Mouse (Mus musculus) C2C12 (cell line): ENCODE measurements around the gene Atp8a2. TPM values are rescaled to one million over a fixed set of nuclear protein-coding genes. Genes with fewer than 3 reads are reported as not detected.

ENCODE experiments used
- H3K27me3 ChIP-seq: one replicate; pipeline ENCODE4 v1.6.1; 2011; ENCODE audit not compliant: control insufficient read depth, insufficient read depth, insufficient read length
- H3K36me3 ChIP-seq: one replicate; pipeline ENCODE4 v1.6.1; 2011; ENCODE audit not compliant: control insufficient read depth, insufficient read depth
- H3K4me3 ChIP-seq: one replicate; pipeline ENCODE4 v1.5.1; 2011; ENCODE audit warnings: mild to moderate bottlenecking, control low read depth; ENCODE audit not compliant: poor library complexity, insufficient read depth, severe bottlenecking
- H3K79me2 ChIP-seq: one replicate; pipeline ENCODE4 v1.6.1; 2011; ENCODE audit not compliant: control insufficient read depth, insufficient read depth
- H3K79me3 ChIP-seq: one replicate; pipeline ENCODE4 v1.6.1; 2011; ENCODE audit warnings: low read depth, control low read depth
- H3ac ChIP-seq: one replicate; pipeline ENCODE3; 2011; ENCODE audit warnings: low read depth; ENCODE audit not compliant: control insufficient read depth, insufficient read length
- CEBPB ChIP-seq: IDR thresholded peaks from one replicate; pipeline ENCODE4 v1.6.1; 2011; ENCODE audit warnings: low read depth, mild to moderate bottlenecking, control low read depth, moderate library complexity
- CTCF ChIP-seq: IDR thresholded peaks from one replicate; pipeline ENCODE4 v1.5.1; 2011; ENCODE audit not compliant: control insufficient read depth, insufficient read depth, insufficient read length
- FOSL1 ChIP-seq: IDR thresholded peaks from one replicate; pipeline ENCODE4 v1.8.0; 2011; ENCODE audit warnings: mild to moderate bottlenecking, low read length; ENCODE audit not compliant: poor library complexity, insufficient read depth, severe bottlenecking
- MAX ChIP-seq: IDR thresholded peaks from one replicate; pipeline ENCODE4 v1.6.1; 2011; ENCODE audit warnings: mild to moderate bottlenecking, control low read depth
- MYOD1 ChIP-seq: IDR thresholded peaks from one replicate; pipeline ENCODE4 v1.6.1; 2011; ENCODE audit warnings: low read depth; ENCODE audit not compliant: control insufficient read depth, insufficient read length
- MYOG ChIP-seq: IDR thresholded peaks from one replicate; pipeline ENCODE4 v1.6.1; 2011; ENCODE audit not compliant: control insufficient read depth, insufficient read length; ENCODE audit errors: extremely low read depth
- USF1 ChIP-seq: IDR thresholded peaks from one replicate; pipeline ENCODE4 v1.6.1; 2011; ENCODE audit warnings: low read depth, mild to moderate bottlenecking, control low read depth, moderate library complexity
- polyA plus RNA-seq: library from polyadenylated mRNA; unstranded; fragments of >200 nt; fragmentation: generic; extraction: Trizol; gene quantifications from one replicate; pipeline ENCODE4 v1.2.1, GENCODE M21; 2012; ENCODE audit warnings: missing spikeins

The Atp8a2 gene
- polyA plus RNA-seq, 1 experiment: under 0.01 TPM

DNA sequence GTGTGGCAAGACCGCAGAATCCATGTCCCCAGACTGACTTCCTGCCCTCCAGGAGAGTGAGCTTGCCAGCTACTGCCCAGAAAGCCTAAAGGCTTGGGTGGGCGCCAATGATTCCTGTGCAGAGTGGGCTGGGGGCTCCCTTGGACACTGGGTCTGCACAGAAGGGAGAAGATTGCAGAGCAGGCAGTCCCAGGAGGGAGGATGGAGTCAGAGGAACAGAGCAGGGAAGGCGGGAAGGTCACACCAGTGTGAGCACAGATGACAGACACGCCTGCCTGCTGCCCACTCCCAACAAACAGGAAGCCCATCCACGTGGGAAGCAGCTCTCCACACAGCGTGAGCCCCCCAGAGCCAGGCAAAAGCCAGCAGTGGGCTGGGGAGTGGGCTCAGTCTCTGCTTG lies 547.6 kb downstream of the Atp8a2 start:
- Histone ChIP-seq H3ac (no peak overlapping the region), H3K4me3 (no peak overlapping the region), H3K36me3 (no peaks in the 10 kb centered on the region), H3K79me3 (no peaks in the 10 kb centered on the region), H3K79me2 (no peaks in the 10 kb centered on the region), H3K27me3 (peaks cover 2% of the 10 kb centered on the region)
- TF ChIP-seq MYOG: no peak
- TF ChIP-seq USF1: no peak
- TF ChIP-seq MYOD1: no peak

DNA sequence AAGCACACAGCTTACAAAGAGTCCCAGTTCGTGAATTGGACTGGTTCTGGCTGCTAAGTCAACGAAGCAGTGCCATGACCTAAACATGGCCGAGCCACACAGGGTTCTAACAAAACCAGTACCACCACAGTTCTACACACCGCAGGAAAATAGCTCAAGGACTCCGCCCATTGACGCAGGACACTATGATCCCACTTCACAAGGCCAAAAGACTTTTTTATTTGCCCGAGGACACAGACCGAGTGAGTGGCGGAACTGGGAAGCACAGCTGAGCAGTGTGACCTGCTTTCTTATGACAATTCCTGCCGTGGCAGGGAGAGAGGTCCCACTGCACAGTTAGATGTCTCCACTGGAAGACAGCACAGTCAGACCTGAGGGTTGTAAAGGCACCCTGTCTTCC lies 548.4 kb downstream of the Atp8a2 start:
- no peaks in the 10 kb centered on the region for H3K79me2 ChIP-seq
- no peaks in the 10 kb centered on the region for H3K27me3 ChIP-seq
- TF ChIP-seq MAX: no peak
- no peak for TF ChIP-seq USF1
- no peak for TF ChIP-seq CEBPB
- no peak for TF ChIP-seq MYOG
- TF ChIP-seq MYOD1: no peak
- no peak for TF ChIP-seq CTCF
- TF ChIP-seq FOSL1: no peak
- H3K79me3 ChIP-seq: no peaks in the 10 kb centered on the region
- H3K4me3 ChIP-seq: no peak overlapping the region
- H3K36me3 ChIP-seq: no peaks in the 10 kb centered on the region
- no peak overlapping the region for H3ac ChIP-seq

DNA sequence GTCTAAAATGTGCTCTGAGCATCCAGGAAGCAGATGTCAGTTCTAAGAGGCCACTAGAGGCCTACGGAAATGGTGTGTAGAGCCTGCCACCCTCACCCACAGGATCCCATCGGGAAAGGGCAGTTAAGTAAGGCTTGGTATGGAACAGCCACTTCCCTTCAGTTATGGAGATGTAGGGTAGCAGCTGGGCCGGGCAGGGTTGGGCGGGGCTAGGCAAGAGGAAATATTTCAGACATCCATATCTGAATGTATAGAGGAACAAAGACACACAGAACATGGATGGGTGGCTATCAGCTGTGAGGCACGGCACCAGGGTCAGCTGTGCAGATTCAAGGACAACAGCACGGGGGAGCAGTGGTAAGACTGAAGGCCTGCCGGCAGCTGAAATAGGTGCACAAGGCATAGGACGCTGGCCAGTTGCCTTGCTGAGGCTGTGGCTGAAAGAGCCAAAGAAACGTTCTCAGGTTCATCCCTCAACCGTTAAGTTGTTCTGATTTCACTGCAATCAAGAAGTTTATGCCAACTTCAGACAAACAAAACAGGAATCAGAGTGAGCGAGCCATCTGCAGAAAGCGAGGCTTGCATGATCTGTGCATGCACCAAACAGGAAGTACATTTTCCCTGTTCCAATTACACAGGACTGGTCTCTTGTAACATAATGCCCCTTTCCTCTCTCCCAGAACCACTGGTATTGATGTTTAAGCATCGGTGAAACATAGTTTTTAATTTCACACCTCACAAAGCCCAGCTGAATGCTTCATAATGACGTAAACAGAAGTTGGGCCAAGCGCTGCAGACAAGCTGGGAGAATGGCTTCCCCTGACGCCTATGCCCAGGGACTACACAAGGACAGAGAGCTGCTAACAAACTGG lies 549.9 kb downstream of the Atp8a2 start:
- Histone ChIP-seq H3K79me2 (no peaks in the 10 kb centered on the region), H3K79me3 (no peaks in the 10 kb centered on the region), H3K36me3 (no peaks in the 10 kb centered on the region), H3ac (no peak overlapping the region), H3K27me3 (no peaks in the 10 kb centered on the region), H3K4me3 (no peak overlapping the region)
- TF ChIP-seq CTCF (no peak), FOSL1 (no peak), USF1 (no peak), MYOG (no peak), MYOD1 (no peak), MAX (no peak), CEBPB (no peak)

DNA sequence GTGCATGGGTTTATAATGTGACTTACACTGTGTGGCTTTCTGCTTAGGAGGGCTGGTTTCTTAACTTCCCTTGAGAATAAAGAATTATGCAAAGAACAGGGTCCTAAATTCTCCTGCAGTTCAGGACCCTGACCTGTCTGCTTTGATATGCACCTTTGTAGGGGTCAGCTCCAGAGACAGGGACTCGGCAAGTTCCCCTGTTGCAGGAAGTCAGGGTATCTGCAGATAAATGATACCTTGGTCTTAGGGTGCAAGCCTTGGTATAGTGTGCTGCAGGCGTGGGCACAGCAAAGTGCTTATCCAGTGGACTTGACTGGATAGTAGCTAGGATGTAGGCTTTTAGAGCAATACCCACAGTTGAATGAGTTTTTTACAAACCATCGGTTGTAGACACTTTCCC lies 552.1 kb downstream of the Atp8a2 start:
- no peak overlapping the region for H3ac ChIP-seq
- no peaks in the 10 kb centered on the region for H3K27me3 ChIP-seq
- H3K36me3 ChIP-seq: no peaks in the 10 kb centered on the region
- H3K79me2 ChIP-seq: no peaks in the 10 kb centered on the region
- H3K4me3 ChIP-seq: no peak overlapping the region
- H3K79me3 ChIP-seq: no peaks in the 10 kb centered on the region
- TF ChIP-seq CTCF (no peak), MAX (no peak), MYOD1 (no peak), FOSL1 (no peak), USF1 (no peak), CEBPB (no peak), MYOG (no peak)

DNA sequence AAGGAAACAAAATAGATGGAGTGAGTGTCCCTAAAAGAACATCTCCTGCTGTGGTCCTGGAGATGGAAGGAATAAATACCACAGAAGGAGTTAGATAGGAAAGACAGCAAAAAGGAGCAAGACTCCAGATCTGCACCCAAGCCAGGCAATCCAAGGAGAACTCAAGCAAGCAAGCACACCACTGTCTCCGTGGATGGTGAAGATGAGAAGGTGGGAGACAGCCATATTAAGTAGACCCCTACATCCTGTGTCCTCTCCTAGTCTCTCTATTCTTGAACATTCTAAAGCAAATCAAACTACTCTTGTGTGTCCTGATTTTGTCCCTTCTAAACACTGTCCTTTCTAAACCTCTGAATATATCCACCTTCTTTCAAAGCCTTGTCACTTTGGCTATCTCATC lies 552.8 kb downstream of the Atp8a2 start:
- no peak for TF ChIP-seq MYOD1
- no peak for TF ChIP-seq CTCF
- no peak for TF ChIP-seq USF1
- TF ChIP-seq FOSL1: no peak
- no peak for TF ChIP-seq MYOG
- TF ChIP-seq CEBPB: no peak
- TF ChIP-seq MAX: no peak
- Histone ChIP-seq H3K79me2 (no peaks in the 10 kb centered on the region), H3K36me3 (no peaks in the 10 kb centered on the region), H3K27me3 (no peaks in the 10 kb centered on the region), H3ac (no peak overlapping the region), H3K4me3 (no peak overlapping the region), H3K79me3 (no peaks in the 10 kb centered on the region)

DNA sequence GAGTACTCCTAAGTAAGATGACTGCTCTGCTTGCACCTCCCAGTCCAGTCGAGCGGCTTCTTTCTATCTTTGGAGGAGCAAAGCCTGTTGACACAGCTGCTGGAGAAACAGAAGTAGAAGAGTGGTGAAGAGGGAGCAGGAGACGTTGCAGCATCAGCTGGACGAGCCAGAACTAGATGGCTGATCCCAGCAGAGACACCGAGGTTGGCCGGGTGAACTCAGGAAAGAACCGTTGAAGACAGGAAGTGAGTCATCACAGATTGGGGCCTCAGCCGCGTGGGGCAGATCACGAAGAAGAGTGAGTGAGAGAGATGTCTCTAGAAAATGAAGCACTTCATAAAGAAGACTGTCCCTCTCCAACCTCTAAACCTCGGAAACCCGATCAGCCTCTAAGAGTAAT lies 553.4 kb downstream of the Atp8a2 start:
- H3K36me3 ChIP-seq: no peaks in the 10 kb centered on the region
- no peaks in the 10 kb centered on the region for H3K27me3 ChIP-seq
- TF ChIP-seq CEBPB: no peak
- peak; percentile 37 for TF ChIP-seq MAX
- no peak for TF ChIP-seq FOSL1
- no peak overlapping the region for H3K4me3 ChIP-seq
- H3K79me2 ChIP-seq: no peaks in the 10 kb centered on the region
- no peaks in the 10 kb centered on the region for H3K79me3 ChIP-seq
- no peak overlapping the region for H3ac ChIP-seq
